In genomic region chr2:76903351-76903750, GRCm38 (mm10) we compare ENCODE assay signal across 22 mouse cellular contexts.
DNase-seq lines count a peak whose midpoint lies in the region; ATAC-seq and TF ChIP-seq lines count a peak whose summit lies in the region.
"Had no signal": no experiment of that assay in that cellular context is flagged by ENCODE, and none has a peak within 500 bp of the region (broad histone marks: within the 10 kb centered on the region; RNA-seq: fewer than 3 reads in every experiment).

No protein-coding gene starts in this region.

- intact Hi-C loops in gastrocnemius, adult 2 months (cut with DNase I): no loop called here

- peak; percentile 21 for TF ChIP-seq POLR2A in myocyte (IDR thresholded peaks at IDR 0.05; ENCODE audit: insufficient read length, low read depth)

- DNase-seq in gastrocnemius, adult 2 months: peak; percentile 53
- DNase-seq in gastrocnemius, adult 18-20 months (ENCODE audit: low spot score): no peak
- DNase-seq in heart, adult 11 months: peak; percentile 91
- DNase-seq in heart, adult 8-10 months (ENCODE audit: low spot score): no peak
- peak; percentile 72 for DNase-seq in heart, embryonic 10.5 days (ENCODE audit: low spot score)
- DNase-seq in heart, adult 18-20 months: no peak
- DNase-seq: adrenal gland, adult 2 months; adrenal gland, adult 8-10 months; adrenal gland, postnatal 10 days; adrenal gland, postnatal 14 days; adrenal gland, postnatal 25 days; adrenal gland, postnatal 36 days; B cell, adult 2 months; cerebellum, adult 11 months; cerebellum, adult 11-12 months had no signal

- no peak overlapping the region for H3ac ChIP-seq in myocyte (ENCODE audit: control insufficient read depth, insufficient read length)

- no peaks in the 10 kb centered on the region for H3K4me1 ChIP-seq in heart, embryonic 10.5 days

- 90% methylated on average over 11 of the region's 11 CpGs for WGBS in heart, embryonic 10.5 days

- no peak overlapping the region for H3K4me2 ChIP-seq in myocyte (ENCODE audit: low read depth)

- no peak for ATAC-seq in megakaryocyte-erythroid progenitor cell, adult 5-6 weeks (replicated peaks; ENCODE audit: low FRiP score, low TSS enrichment, poor library complexity, severe bottlenecking)
- ATAC-seq: activated CD4-positive, CD25-positive, alpha-beta regulatory T cell, adult 4 months; CD4-positive, CD25-positive, alpha-beta regulatory T cell, adult 4 months; Patski had no signal

- TF ChIP-seq CTCF in gastrocnemius, adult 2 months (IDR thresholded peaks at IDR 0.05): no peak

- H3K9me3 ChIP-seq in heart, embryonic 10.5 days: no peaks in the 10 kb centered on the region

- no peaks in the 10 kb centered on the region for H3K27me3 ChIP-seq in heart, embryonic 10.5 days (ENCODE audit: insufficient read depth, poor library complexity, severe bottlenecking)
- H3K27me3 ChIP-seq in myocyte (ENCODE audit: control insufficient read depth, insufficient read depth, insufficient read length): no peaks in the 10 kb centered on the region
- H3K27me3 ChIP-seq: CH12.LX had no signal

- no peak overlapping the region for H3K4me3 ChIP-seq in gastrocnemius, adult 2 months
- H3K4me3 ChIP-seq in heart, embryonic 10.5 days: no peak overlapping the region
- no peak overlapping the region for H3K4me3 ChIP-seq in myocyte

- no peaks in the 10 kb centered on the region for H3K79me2 ChIP-seq in myocyte (ENCODE audit: control insufficient read depth, insufficient read depth)

- H3K27ac ChIP-seq in gastrocnemius, adult 2 months: peak overlapping the region; percentile 64
- no peak overlapping the region for H3K27ac ChIP-seq in heart, embryonic 10.5 days

- peaks cover 97% of the 10 kb centered on the region for H3K36me3 ChIP-seq in heart, embryonic 10.5 days
- H3K36me3 ChIP-seq in myocyte (ENCODE audit: control insufficient read depth, insufficient read depth): peaks cover 42% of the 10 kb centered on the region
- H3K36me3 ChIP-seq: G1E had no signal

TF ChIP-seq in myocyte, 11 proteins besides CTCF, POLR2A, EP300 and RAD21:
- TF ChIP-seq SRF (IDR thresholded peaks at IDR 0.05; ENCODE audit: control insufficient read depth, insufficient read length, low read depth) (no peak), CEBPB (IDR thresholded peaks at IDR 0.05; ENCODE audit: insufficient read depth, poor library complexity, severe bottlenecking) (no peak), MYOD1 (IDR thresholded peaks at IDR 0.05; ENCODE audit: control insufficient read depth in 1 of 3, insufficient read length in 2 of 3, low read depth in 2 of 3) (no peak), REST (IDR thresholded peaks at IDR 0.05; ENCODE audit: insufficient read depth, insufficient read length) (no peak), E2F4 (IDR thresholded peaks at IDR 0.05; ENCODE audit: insufficient read depth) (no peak), MAX (IDR thresholded peaks at IDR 0.05; ENCODE audit: low read depth) (no peak), USF1 (IDR thresholded peaks at IDR 0.05; ENCODE audit: low read depth) (no peak), POLR2AphosphoS2 (IDR thresholded peaks at IDR 0.05; ENCODE audit: insufficient read length, low read depth) (no peak), TCF3 (IDR thresholded peaks at IDR 0.05; ENCODE audit: insufficient read length, low read depth) (no peak), TCF12 (IDR thresholded peaks at IDR 0.05; ENCODE audit: insufficient read depth, poor library complexity, severe bottlenecking) (no peak), MYOG (IDR thresholded peaks at IDR 0.05; ENCODE audit: control insufficient read depth in 1 of 3, insufficient read depth in 1 of 3, insufficient read length in 2 of 3, low read depth in 2 of 3) (no peak)

Comparison
In these comparisons a context has a peak if more than half of its experiments do, and no peak if none do; other contexts are left out.
1. DNase-seq: peak in gastrocnemius, adult 2 months (single experiment), heart, adult 11 months (single experiment) and heart, embryonic 10.5 days (single experiment); none in gastrocnemius, adult 18-20 months (single experiment), heart, adult 8-10 months (single experiment) and heart, adult 18-20 months (0 of 2).